ENCODE assay signal across 12 mouse cellular contexts in the genomic region with DNA sequence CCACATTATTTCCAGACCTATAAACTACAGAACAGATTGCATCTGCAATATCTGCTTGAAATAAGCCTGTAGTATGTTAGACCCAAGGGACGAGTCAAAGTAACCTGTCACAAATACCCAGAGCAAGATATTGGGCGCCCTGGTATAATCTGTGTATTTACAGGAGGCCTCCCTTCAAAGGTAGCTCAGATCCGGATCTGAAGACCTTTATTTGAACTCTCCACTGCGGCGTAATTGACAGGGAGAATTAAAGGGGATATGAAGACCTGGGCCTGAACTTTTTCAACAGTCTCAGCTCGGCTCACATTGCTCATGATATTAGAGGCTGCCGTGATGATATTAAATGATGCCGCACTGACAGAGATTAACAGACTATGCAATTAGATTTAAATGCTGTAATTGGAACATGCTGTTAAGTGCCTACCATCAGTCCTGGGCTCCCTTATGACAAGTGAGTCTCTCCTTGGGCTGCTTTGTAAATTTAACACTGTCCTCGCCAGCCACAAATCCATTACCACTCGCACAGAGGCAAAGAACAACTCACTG.
DNase-seq lines count a peak whose midpoint lies in the region; ATAC-seq and TF ChIP-seq lines count a peak whose summit lies in the region.
"Had no signal": no experiment of that assay in that cellular context is flagged by ENCODE, and none has a peak within 500 bp of the region (broad histone marks: within the 10 kb centered on the region; RNA-seq: fewer than 3 reads in every experiment).

No protein-coding gene starts in this region.

- TF ChIP-seq CTCF in stomach, postnatal 0 days (IDR thresholded peaks at IDR 0.05; ENCODE audit: low read depth) = no peak

- no peaks in the 10 kb centered on the region for H3K36me3 ChIP-seq in stomach, embryonic 14.5 days (ENCODE audit: control insufficient read depth, insufficient read depth, low read length)
- H3K36me3 ChIP-seq in stomach, postnatal 0 days (ENCODE audit: control insufficient read depth, insufficient read depth, low read length) = no peaks in the 10 kb centered on the region
- no peaks in the 10 kb centered on the region for H3K36me3 ChIP-seq in forebrain, embryonic 14.5 days (ENCODE audit: control insufficient read depth, insufficient read depth, low read length)
- no peaks in the 10 kb centered on the region for H3K36me3 ChIP-seq in limb, embryonic 12.5 days

- WGBS in stomach, embryonic 14.5 days = 26% methylated on average over 10 of the region's 10 CpGs
- WGBS in stomach, postnatal 0 days = 48% methylated on average over 10 of the region's 10 CpGs
- 71% methylated on average over 10 of the region's 10 CpGs for WGBS in forebrain, embryonic 14.5 days
- WGBS in limb, embryonic 12.5 days = 16% methylated on average over 10 of the region's 10 CpGs

- TF ChIP-seq EP300 in stomach, postnatal 0 days (optimal IDR thresholded peaks at IDR 0.05) = no peak

- DNase-seq in stomach, postnatal 0 days (ENCODE audit: low spot score) = no peak
- peak; percentile 49 for DNase-seq in forebrain, embryonic 14.5 days (ENCODE audit: low spot score)
- DNase-seq in spleen, postnatal 14 days (ENCODE audit: low spot score in 2 of 2) = no peak
- DNase-seq in cerebellum, postnatal 36 days = no peak
- DNase-seq in layer of hippocampus, postnatal 10 days (ENCODE audit: low spot score in 2 of 2) = no peak
- DNase-seq: adrenal gland, postnatal 14 days; heart, postnatal 4 days; lung, postnatal 36 days had no signal

- no peak overlapping the region for H3K9ac ChIP-seq in stomach, embryonic 14.5 days (replicated peaks; ENCODE audit: low read depth, low read length)
- H3K9ac ChIP-seq in stomach, postnatal 0 days (ENCODE audit: low read length) = no peak overlapping the region
- H3K9ac ChIP-seq in forebrain, embryonic 14.5 days (ENCODE audit: low read length) = no peak overlapping the region
- H3K9ac ChIP-seq in limb, embryonic 12.5 days (replicated peaks) = no peak overlapping the region
- H3K9ac ChIP-seq: liver, embryonic 14.5 days had no signal

- H3K27ac ChIP-seq in stomach, embryonic 14.5 days (ENCODE audit: low read length) = no peak overlapping the region
- H3K27ac ChIP-seq in stomach, postnatal 0 days (replicated peaks) = no peak overlapping the region
- H3K27ac ChIP-seq in forebrain, embryonic 14.5 days (ENCODE audit: low read depth, low read length) = no peak overlapping the region
- H3K27ac ChIP-seq in limb, embryonic 12.5 days = 0 out of 2 replicates have a peak overlapping the region, but pooled peaks have one; percentile 29
- H3K27ac ChIP-seq: liver, embryonic 14.5 days had no signal

- no peaks in the 10 kb centered on the region; the same call in 1 of the 2 replicates for H3K9me3 ChIP-seq in stomach, embryonic 14.5 days (ENCODE audit: control insufficient read depth, low read depth, low read length)
- no peaks in the 10 kb centered on the region for H3K9me3 ChIP-seq in stomach, postnatal 0 days (ENCODE audit: control insufficient read depth, low read length)
- no peaks in the 10 kb centered on the region for H3K9me3 ChIP-seq in forebrain, embryonic 14.5 days (replicated peaks; ENCODE audit: control insufficient read depth, low read length)
- H3K9me3 ChIP-seq in limb, embryonic 12.5 days = no peaks in the 10 kb centered on the region

- peaks cover 7% of the 10 kb centered on the region for H3K4me1 ChIP-seq in stomach, embryonic 14.5 days (ENCODE audit: control insufficient read depth, insufficient read depth, low read length)
- H3K4me1 ChIP-seq in stomach, postnatal 0 days (replicated peaks; ENCODE audit: control insufficient read depth, insufficient read depth) = no peaks in the 10 kb centered on the region
- peaks cover 7% of the 10 kb centered on the region for H3K4me1 ChIP-seq in forebrain, embryonic 14.5 days (ENCODE audit: control insufficient read depth, insufficient read depth, low read length)
- H3K4me1 ChIP-seq in limb, embryonic 12.5 days (replicated peaks) = peaks cover 47% of the 10 kb centered on the region

- H3K4me2 ChIP-seq in stomach, embryonic 14.5 days (replicated peaks; ENCODE audit: low read depth, low read length) = no peak overlapping the region
- H3K4me2 ChIP-seq in stomach, postnatal 0 days (replicated peaks; ENCODE audit: low read depth) = no peak overlapping the region
- H3K4me2 ChIP-seq in forebrain, embryonic 14.5 days (ENCODE audit: low read length) = no peak overlapping the region
- H3K4me2 ChIP-seq in limb, embryonic 12.5 days = no peak overlapping the region

- H3K27me3 ChIP-seq in stomach, embryonic 14.5 days (ENCODE audit: control insufficient read depth, insufficient read depth, low read length) = no peaks in the 10 kb centered on the region
- no peaks in the 10 kb centered on the region for H3K27me3 ChIP-seq in stomach, postnatal 0 days (ENCODE audit: control insufficient read depth, insufficient read depth, low read length)
- H3K27me3 ChIP-seq in forebrain, embryonic 14.5 days (replicated peaks; ENCODE audit: control insufficient read depth, insufficient read depth, low read length) = no peaks in the 10 kb centered on the region
- no peaks in the 10 kb centered on the region for H3K27me3 ChIP-seq in limb, embryonic 12.5 days

- ATAC-seq in stomach, embryonic 14.5 days (ENCODE audit: insufficient number of reproducible peaks, insufficient read depth, low FRiP score, low read depth) = peak; percentile 56; the same call in 1 of the 2 replicates
- no peak for ATAC-seq in stomach, postnatal 0 days (ENCODE audit: low FRiP score, low TSS enrichment)
- ATAC-seq in forebrain, embryonic 14.5 days = peak; percentile 71
- peak; percentile 81 for ATAC-seq in limb, embryonic 12.5 days (ENCODE audit: insufficient number of reproducible peaks, insufficient read depth, low FRiP score, low TSS enrichment, low read depth)

- H3K4me3 ChIP-seq in stomach, embryonic 14.5 days (ENCODE audit: low read depth, low read length) = no peak overlapping the region
- no peak overlapping the region for H3K4me3 ChIP-seq in stomach, postnatal 0 days (ENCODE audit: low read depth, low read length)
- no peak overlapping the region for H3K4me3 ChIP-seq in forebrain, embryonic 14.5 days (ENCODE audit: low read depth, low read length)
- H3K4me3 ChIP-seq in limb, embryonic 12.5 days (replicated peaks) = no peak overlapping the region
- H3K4me3 ChIP-seq: myocyte had no signal
